Mouse (Mus musculus) 416B (cell line): ENCODE data around the gene Olfr1394.
"Not testable (repeated sequence)": the region's sequence is repeated elsewhere in the genome, so short reads cannot be mapped to it uniquely, and the experiment has no call there.

ENCODE experiments used
- DNase-seq: peaks from one replicate; pipeline ENCODE4 v3.0.0; 2011; ENCODE audit warnings: low read depth

Gene Olfr1394

GRCm38 (mm10) chr11:49154077-49154476, at the start of gene Olfr1394:
Olfr1394 (plus strand) TSS chr11:49154377.
- DNase-seq, result no peak

DNA sequence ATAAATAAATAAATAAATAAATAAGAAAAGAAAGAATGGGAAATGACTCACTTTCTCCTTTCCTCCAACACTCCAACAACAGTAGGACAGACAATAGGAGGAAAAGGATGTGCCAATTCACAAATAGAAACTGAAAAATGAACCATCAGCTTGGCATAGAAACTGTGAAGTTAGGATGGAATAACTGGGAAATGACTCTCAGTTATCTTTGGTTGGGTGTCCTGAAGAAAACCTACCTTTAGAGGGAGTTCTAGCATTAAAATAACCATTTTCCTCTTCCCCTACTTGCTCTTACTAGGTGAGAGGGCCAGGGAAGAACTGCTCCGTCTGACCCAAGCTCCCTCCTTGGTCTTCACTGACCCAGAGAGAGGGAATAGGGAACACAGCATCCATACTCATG, 48.4 kb upstream of the Olfr1394 start:
- no peak for DNase-seq

- peak; percentile 53 for DNase-seq
Observed at GRCm38 (mm10) chr11:49107650-49108537, 46.3 kb upstream of the Olfr1394 start.

DNA sequence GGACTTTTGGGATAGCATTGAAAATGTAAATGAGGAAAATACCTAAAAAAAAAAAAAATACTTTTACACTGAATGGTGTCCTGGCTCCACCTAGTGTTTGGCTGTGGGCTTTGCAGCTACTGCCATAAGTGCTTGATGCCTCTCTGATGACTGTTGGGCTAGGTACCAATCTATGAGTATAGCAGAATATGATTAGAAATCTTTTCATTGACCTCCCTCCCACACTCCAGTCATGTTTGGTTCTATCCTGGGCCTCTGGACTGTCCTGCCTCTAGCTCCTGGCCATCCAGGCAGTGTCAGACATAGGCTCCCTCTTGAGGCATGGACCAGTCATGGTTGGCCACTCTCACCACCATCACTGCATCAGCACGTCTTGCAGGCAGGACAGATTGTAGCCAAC, 45.3 kb upstream of the Olfr1394 start:
- DNase-seq, result peak; percentile 65

DNA sequence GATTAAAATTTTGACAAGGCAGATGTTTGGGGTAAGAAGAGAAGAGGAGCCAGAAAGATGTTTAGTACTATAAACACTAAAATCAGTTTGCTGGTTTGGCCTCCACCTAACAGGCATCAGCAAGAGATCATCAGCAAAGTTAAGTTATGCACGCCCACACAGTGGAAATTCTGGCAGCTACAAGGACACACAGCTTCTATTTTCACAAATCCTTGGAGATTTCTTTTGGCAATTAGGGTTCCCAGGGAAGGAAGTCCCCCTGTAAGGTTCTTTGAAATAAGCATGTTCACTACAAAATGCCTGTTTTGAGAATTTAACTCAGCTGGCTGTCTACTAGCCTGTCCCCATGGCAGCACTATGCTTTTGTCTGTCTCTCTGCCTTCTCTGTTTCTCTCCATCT, 43.2 kb upstream of the Olfr1394 start:
- no peak for DNase-seq

DNA sequence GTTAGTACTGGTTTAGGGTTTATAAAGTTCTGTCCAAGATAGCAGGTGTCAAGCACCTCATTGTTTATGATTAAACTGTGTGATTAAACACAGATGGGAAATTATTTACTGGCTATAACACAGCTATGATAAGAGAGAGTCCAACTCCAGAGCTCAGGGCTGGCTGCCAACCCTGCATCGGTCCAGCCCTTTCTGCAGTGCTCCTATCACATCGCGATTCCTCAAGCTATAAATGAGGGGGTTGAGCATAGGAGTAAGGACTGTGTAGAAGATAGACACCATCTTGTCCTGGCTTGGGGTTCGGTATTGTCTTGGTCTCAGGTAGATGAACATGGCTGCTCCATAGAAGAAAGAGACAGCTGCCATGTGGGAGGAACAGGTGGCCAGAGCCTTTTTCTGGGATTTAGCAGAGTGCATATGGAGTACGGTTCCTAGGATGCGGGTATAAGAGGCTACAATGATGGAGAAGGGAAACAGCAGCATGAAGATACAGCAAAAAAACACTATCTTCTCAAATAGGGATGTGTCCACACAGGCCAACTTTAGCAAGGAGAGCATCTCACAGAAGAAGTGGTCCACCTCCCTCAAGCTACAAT, 41.5 kb upstream of the Olfr1394 start:
- no peak for DNase-seq

- peak; percentile 42 for DNase-seq
Observed at GRCm38 (mm10) chr11:49114158-49114557, 40.0 kb upstream of the Olfr1394 start.

GRCm38 (mm10) chr11:49114774-49115173, 39.4 kb upstream of the Olfr1394 start, which contains the start of gene Olfr1396:
Olfr1396 (minus strand) TSS chr11:49114874.
- DNase-seq, result no peak

DNA sequence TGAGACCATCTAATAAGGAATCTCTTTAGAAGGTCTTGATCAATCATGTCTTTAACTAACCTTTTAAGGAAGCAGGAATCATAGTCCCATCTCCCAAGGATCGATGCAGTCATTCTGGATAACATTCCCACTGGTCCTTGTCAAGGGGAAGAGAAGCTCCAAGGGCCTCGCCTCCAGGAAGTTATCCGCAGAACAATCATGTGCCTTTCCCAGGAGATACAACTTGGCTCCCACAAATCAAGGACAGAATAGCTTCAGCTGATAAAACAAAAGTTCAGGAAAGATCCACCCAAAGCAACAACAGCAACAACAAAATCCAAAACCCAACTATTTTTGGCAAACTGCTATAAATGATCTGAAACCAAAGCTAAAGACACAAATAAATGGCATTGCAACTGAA, 34.5 kb upstream of the Olfr1394 start:
- no peak for DNase-seq

GRCm38 (mm10) chr11:49124169-49124568, 30.0 kb upstream of the Olfr1394 start:
- peak; percentile 47 for DNase-seq

- no peak for DNase-seq
Observed at GRCm38 (mm10) chr11:49141974-49142373, 12.2 kb upstream of the Olfr1394 start, which contains the start of gene Olfr1395. Olfr1395 (plus strand) TSS chr11:49142274.

GRCm38 (mm10) chr11:49156821-49157814, 2.9 kb downstream of the Olfr1394 start:
- peak; percentile 46 for DNase-seq

DNA sequence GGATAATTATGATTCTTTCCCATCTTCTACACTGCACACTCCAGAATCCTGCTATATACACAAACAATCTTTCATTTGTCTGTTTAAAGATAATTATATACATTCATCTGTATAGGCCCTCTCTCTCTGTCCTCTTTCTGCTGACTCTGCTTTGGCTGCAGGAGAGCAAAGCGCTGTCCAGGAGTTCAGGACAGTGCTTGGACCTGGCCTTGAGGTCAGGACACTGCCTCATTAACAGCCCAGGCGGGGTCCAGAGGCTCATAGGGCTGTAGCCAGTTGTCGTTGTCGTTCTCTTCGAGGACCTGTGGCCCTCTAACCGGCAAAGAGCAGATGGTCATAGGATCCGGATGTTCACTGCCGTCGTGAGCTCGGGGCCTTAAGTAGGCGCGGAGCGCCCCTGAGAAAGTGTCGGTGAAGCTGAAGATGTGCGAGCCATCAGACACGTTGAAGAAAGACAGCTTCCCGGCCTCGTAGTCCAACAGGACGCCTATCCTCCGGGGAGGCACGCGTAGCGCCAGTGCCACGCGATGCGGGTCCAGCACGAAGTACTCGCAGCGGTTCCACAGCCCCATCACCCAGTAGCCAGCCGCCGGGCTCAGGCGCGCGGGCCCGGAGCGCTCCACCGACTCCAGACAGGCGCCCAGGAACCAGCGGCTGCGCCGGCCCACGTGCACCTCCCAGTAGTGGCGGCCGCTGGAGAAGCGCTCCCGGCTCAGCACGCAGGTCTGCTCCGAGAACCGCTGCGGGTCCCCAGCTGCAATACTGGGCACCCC, 14.8 kb downstream of the Olfr1394 start:
- DNase-seq, result no peak

DNA sequence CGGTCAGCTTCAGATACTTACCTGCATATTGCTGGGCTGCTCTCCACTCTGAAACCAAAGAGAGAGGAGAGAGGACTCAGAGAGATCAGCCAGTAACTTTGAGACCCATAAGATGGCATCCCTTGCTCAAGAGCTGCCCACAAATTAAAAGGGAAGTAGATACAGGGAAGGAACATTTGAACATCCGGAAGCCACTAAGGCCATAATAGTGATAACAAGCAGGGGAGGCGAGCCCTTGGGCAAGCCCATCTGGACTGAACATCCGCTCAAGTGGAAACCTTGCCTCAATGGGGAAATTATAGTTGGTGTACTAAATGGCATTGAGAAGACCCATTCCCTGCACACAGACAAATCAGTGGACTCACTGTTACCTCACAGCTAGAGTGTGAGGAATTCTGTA, 16.4 kb downstream of the Olfr1394 start:
- DNase-seq, result peak; percentile 92

- DNase-seq, result peak; percentile 96
Observed at GRCm38 (mm10) chr11:49175345-49175744, 21.2 kb downstream of the Olfr1394 start.

- not testable (repeated sequence) for DNase-seq
Observed at GRCm38 (mm10) chr11:49176047-49176779, 22.0 kb downstream of the Olfr1394 start.

GRCm38 (mm10) chr11:49183172-49183571, 29.0 kb downstream of the Olfr1394 start:
- DNase-seq, result no peak

DNA sequence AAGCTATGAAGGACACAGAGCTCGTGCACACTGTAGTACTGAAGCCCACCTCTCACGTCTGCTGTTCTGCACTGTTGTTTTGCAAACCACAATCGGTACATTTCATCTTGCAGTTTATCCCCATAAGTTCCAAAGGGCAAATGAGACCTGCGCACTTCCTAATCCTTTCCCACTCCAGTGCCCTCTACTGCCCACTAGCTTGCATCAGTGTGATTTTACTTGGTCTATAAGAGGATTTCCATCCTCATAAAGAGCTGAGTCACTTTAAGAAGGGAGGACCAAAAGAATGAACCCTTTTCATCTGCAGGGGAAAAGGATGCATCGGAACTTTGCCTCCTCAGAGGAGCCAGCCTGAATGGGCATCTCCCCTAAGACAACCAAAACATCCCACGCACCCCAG, 32.3 kb downstream of the Olfr1394 start:
- DNase-seq, result peak; percentile 51

- no peak for DNase-seq
Observed at GRCm38 (mm10) chr11:49186955-49187488, 32.8 kb downstream of the Olfr1394 start, which contains the start of gene Btnl9. Btnl9 (minus strand) TSS chr11:49187159.

GRCm38 (mm10) chr11:49187701-49188100, 33.5 kb downstream of the Olfr1394 start:
- no peak for DNase-seq
